Mouse (Mus musculus): ENCODE measurements around the gene Csad.

DNA sequence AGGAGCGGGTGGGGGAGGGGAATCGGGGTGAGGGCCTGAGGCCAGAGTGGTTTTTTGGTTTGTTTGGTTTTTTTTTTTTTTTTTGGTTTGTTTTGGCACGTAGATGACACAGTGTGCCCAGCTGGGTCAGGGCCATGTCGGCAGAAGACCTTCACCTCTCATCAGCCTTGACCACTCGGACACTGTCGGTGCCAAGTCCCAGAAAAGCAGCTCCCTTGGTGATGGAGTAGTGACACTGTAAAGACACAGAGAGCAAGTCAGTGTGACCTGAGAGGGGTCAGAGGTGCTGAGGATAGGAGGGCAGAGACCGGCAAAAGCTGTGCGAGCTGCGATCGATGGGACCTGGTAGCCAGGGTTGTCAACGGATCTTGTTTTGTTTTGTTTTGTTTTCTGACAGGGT, 18.3 kb downstream of the Csad start:
- TF ChIP-seq EP300 (IDR thresholded peaks at IDR 0.05; ENCODE audit: insufficient read depth, low read depth, low read length) (no peak), CTCF (IDR thresholded peaks at IDR 0.05) (no peak), POLR2A (IDR thresholded peaks at IDR 0.05; ENCODE audit: insufficient read depth, low read depth, low read length) (no peak)
